Mouse (Mus musculus) forebrain, embryonic 13.5 days (tissue): ENCODE results near the gene Bpnt1. TPM values are rescaled to one million over a fixed set of nuclear protein-coding genes. Genes with fewer than 3 reads are reported as not detected.

ENCODE experiments used
- ATAC-seq: fragments of 200-750 bp; cut with Nextera tagmentation; 2 replicates; pipeline ENCODE4 v1.8.0; 2017
- H3K27ac ChIP-seq: fragments of 300-500 bp; sonication (generic); 2 replicates; pipeline ENCODE4 v1.5.1; 2015; ENCODE audit warnings: inconsistent platforms, mild to moderate bottlenecking, moderate library complexity
- H3K27me3 ChIP-seq: fragments of 300-500 bp; sonication (generic); 2 replicates; pipeline ENCODE4 v1.6.1; 2015; ENCODE audit warnings: mild to moderate bottlenecking, inconsistent platforms
- H3K36me3 ChIP-seq: fragments of 300-500 bp; sonication (generic); 2 replicates; pipeline ENCODE4 v1.6.1; 2015; ENCODE audit warnings: mild to moderate bottlenecking, inconsistent platforms; ENCODE audit not compliant: poor library complexity, severe bottlenecking
- H3K4me1 ChIP-seq: fragments of 300-500 bp; sonication (generic); 2 replicates; pipeline ENCODE4 v1.6.1; 2015; ENCODE audit warnings: inconsistent platforms
- H3K4me2 ChIP-seq: fragments of 300-500 bp; sonication (generic); 2 replicates; pipeline ENCODE4 v1.6.1; 2015; ENCODE audit warnings: inconsistent platforms, mild to moderate bottlenecking, moderate library complexity
- H3K4me3 ChIP-seq: fragments of 300-500 bp; sonication (generic); 2 replicates; pipeline ENCODE4 v1.5.1; 2015; ENCODE audit warnings: mild to moderate bottlenecking, inconsistent platforms
- H3K9ac ChIP-seq: fragments of 300-500 bp; sonication (generic); 2 replicates; pipeline ENCODE4 v1.6.1; 2015; ENCODE audit warnings: mild to moderate bottlenecking, inconsistent platforms
- H3K9me3 ChIP-seq: fragments of 300-500 bp; sonication (generic); replicated peaks from 2 replicates; pipeline ENCODE4 v1.6.1; 2016; ENCODE audit warnings: inconsistent platforms
- WGBS: fragments of 180-500 bp; shearing (Covaris S2); methylation state at CpG from one replicate; pipeline ENCODE4 v1.1.7; 2015; 5-methylcytosine and 5-hydroxymethylcytosine counted together
- polyA plus RNA-seq: library from polyadenylated mRNA; unstranded; fragments of >200 nt; fragmentation: Nextera tagmentation; extraction: Ambion mirVana; gene quantifications from 2 replicates; pipeline ENCODE4 v1.2.1, GENCODE M21; 2015

The Bpnt1 gene
- polyA plus RNA-seq, 1 experiment from 2014 or later: 37.7 TPM

DNA sequence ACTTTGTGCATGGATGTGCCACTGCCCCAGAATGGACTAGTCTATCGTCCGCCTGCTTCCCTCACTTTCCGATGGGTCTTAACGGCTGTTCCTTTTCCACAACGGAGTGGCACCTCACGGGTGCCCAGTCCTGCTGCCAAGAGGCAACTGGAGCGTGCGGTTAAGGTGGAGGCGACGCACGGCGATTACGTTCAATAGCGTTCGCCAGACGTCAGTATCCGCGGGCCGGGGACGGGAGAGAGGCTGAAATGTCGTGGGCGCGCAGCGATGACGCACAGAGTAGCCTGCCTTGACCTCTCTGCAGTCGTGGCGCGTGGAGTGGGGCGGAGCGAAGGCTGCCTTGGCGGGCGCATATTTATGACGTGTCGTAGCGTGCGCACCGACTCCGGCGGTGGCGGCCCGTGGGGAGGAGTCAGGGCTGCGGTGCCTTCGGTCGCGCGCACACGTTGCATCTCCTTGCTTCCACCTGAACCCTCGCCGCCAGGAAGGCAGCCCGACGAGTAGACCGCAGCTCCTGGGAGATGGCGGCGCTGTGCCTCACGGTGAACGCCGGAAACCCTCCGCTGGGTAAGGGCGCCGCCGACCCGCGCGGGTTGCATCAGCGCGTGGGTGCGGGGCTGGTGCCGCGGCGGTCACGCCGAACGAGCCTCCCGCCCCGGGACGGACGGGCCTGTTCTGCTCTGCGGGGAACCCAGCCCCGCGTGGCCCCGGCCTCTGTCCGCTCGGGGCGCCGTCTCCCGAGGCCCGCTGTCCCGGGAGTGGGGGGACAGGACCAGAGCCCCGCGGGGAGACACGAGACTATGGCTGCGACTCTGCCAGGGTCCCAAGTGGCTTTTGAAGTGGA is 30.9 kb downstream of the Bpnt1 start, which contains the start of gene Eprs:
Gene Eprs, plus strand, starts transcription at position 368 of the 844 bp plus-strand sequence.
- under 1% methylated on average over 82 of the region's 92 CpGs for WGBS
- Histone ChIP-seq H3K9ac (peak within 1 kb of the TSS; percentile 88), H3K36me3 (peaks cover 10% of the 10 kb centered on the region), H3K27me3 (no peaks in the 10 kb centered on the region), H3K27ac (peak within 1 kb of the TSS; percentile 90), H3K4me2 (peak within 1 kb of the TSS; percentile 66), H3K9me3 (no peaks in the 10 kb centered on the region), H3K4me1 (peaks cover 25% of the 10 kb centered on the region), H3K4me3 (peak within 1 kb of the TSS; percentile 96)
- ATAC-seq: peak; percentile 97

DNA sequence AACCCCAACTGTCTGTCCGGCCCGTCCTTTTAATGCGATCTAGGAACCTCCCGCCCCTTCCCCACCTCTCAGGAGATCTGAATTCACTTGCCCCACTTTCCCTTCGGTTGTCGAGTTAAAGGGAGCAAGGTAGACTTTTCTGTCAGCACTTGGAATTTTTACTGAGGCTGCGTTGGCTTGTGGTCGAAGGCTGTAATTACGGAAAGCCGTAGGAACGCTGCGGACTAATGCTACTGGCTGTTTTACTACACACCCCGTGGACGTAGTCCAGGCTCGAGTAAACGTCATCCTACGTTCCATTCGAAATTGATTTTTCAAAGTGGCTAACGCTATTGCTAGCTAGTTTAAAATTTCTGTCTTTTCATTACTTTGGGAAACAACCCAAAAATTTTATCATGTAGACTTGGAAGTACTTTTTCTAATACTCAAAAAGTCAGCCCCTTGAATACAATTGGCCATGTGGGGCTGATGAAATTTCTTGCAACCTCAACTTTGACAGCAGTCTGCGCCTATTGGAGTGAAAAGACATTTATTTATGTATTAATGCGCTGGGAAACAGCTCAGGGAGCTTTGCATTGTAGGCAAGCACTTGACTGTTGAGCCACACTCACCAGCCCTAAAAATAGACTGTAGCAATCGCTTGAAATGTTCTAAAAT is 31.7 kb downstream of the Bpnt1 start:
- peak overlapping the region; percentile 88 for H3K9ac ChIP-seq
- H3K9me3 ChIP-seq: no peaks in the 10 kb centered on the region
- H3K4me3 ChIP-seq: peak overlapping the region; percentile 96
- peaks cover 25% of the 10 kb centered on the region for H3K4me1 ChIP-seq
- peak overlapping the region; percentile 66 for H3K4me2 ChIP-seq
- H3K27me3 ChIP-seq: no peaks in the 10 kb centered on the region
- peak overlapping the region; percentile 90 for H3K27ac ChIP-seq
- 6% methylated on average over 22 of the region's 22 CpGs for WGBS
- ATAC-seq: peak; percentile 25
- H3K36me3 ChIP-seq: peaks cover 9% of the 10 kb centered on the region

DNA sequence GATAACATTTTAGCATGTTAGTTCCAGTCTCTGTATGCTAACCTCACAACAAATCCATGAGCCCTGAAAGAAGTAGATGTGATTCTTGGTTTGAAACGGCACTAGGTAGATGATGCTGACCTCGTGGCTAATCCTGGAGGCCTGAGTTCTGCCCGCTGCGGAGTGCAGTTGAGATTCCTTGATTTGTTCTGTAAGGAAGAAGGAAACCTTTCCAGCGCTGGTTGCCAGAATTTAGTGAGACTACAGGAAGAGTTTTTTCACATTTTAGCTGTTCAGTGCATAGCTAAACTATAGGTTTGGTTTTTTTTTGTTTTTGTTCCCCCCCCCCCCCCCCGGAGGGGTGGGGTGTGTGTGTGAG is 32.2 kb downstream of the Bpnt1 start:
- H3K4me1 ChIP-seq: peaks cover 25% of the 10 kb centered on the region
- H3K36me3 ChIP-seq: peaks cover 9% of the 10 kb centered on the region; the same call in 1 of the 2 replicates
- H3K4me2 ChIP-seq: peak overlapping the region; percentile 66
- H3K9me3 ChIP-seq: no peaks in the 10 kb centered on the region
- H3K27ac ChIP-seq: no peak overlapping the region
- no peak for ATAC-seq
- H3K9ac ChIP-seq: peak overlapping the region; percentile 88
- WGBS: 40% methylated on average over 6 of the region's 6 CpGs
- no peaks in the 10 kb centered on the region for H3K27me3 ChIP-seq
- peak overlapping the region; percentile 96 for H3K4me3 ChIP-seq

DNA sequence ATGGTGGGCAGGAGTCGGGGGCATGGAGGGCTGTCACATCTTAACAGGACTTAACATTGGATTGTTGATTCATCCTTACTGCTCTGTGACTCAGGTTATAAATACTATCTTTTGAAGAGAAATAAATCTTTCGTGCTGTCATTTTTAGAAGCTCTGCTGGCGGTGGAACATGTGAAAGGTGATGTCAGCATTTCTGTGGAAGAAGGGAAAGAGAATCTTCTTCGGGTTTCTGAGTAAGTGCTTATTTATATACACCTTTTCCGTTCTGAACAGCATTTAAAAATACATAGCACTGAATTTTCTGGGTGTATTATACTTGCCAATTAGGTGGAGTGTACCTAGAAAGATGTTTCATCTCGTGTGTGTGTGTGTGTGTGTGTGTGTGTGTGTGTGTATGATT is 35.4 kb downstream of the Bpnt1 start:
- H3K4me3 ChIP-seq: no peak overlapping the region
- no peak overlapping the region for H3K4me2 ChIP-seq
- peaks cover 37% of the 10 kb centered on the region for H3K36me3 ChIP-seq
- no peak for ATAC-seq
- no peak overlapping the region for H3K27ac ChIP-seq
- H3K9me3 ChIP-seq: no peaks in the 10 kb centered on the region
- 89% methylated on average over 6 of the region's 6 CpGs for WGBS
- peaks cover 19% of the 10 kb centered on the region for H3K4me1 ChIP-seq
- no peaks in the 10 kb centered on the region for H3K27me3 ChIP-seq
- H3K9ac ChIP-seq: no peak overlapping the region

DNA sequence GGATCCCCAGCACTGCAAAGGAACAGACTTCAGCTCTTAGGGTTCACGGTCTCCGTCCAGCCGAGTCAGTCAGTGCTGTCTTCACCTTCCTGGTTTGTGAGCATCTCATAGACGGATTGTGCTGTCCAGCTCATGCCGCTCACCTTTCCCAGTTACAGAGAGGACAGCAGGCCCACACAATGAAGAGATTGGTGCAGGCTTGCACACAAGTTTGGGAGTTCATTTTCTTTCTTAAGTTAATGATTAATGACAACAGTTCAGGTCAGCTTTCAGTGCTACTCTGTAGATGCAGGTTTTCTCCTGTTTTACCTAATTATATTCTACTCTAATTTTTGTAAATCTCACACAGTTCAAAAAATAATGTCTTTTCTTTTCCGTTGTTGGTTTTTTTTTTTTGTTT is 38.0 kb downstream of the Bpnt1 start:
- Histone ChIP-seq H3K4me3 (no peak overlapping the region), H3K9me3 (no peaks in the 10 kb centered on the region), H3K27me3 (no peaks in the 10 kb centered on the region), H3K4me1 (peaks cover 7% of the 10 kb centered on the region), H3K4me2 (no peak overlapping the region), H3K9ac (no peak overlapping the region), H3K27ac (no peak overlapping the region), H3K36me3 (peaks cover 59% of the 10 kb centered on the region)
- 95% methylated on average over 6 of the region's 6 CpGs for WGBS
- no peak for ATAC-seq

DNA sequence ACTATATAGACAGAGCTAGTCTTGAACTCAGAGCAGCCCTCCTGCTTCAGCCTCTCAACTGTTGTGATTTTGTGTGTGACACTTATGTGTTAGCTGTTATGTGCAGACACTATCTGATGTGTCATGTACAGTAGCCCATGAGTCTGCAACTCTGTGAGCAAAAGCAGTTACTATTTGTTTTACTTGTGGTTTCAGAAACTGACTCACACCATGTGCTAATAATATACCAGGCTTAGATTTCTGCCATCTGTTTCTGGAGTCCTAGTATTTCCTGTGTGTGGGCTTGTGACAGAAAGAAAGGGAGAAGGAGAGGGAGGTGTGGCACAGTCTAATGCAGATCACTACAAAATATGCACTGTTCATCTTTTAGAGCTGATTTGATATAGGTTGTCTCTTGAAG is 44.4 kb downstream of the Bpnt1 start:
- Histone ChIP-seq H3K4me3 (no peak overlapping the region), H3K4me1 (no peaks in the 10 kb centered on the region), H3K27me3 (no peaks in the 10 kb centered on the region), H3K36me3 (peaks cover 93% of the 10 kb centered on the region), H3K9ac (no peak overlapping the region), H3K9me3 (no peaks in the 10 kb centered on the region), H3K4me2 (no peak overlapping the region), H3K27ac (no peak overlapping the region)
- no peak for ATAC-seq

DNA sequence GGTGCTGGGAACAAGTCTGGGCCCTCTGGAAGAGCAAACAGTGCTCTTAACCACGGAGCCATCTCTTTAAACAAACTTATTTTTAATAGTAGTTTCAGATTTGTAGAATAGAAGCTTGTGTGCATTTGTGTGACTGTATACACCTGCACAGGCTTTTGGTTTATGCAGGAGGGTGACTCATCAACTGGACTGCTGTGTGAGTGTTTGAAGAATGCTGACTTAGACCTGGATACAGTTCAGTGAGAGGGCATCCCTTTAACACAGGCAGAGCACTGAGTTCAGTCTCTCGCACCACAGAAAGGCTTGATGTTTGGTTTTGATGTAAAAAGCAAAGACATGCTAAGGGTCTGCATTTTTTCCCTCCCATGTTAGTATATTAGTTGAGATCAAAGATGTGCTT is 45.5 kb downstream of the Bpnt1 start:
- Histone ChIP-seq H3K9ac (no peak overlapping the region), H3K4me1 (no peaks in the 10 kb centered on the region), H3K4me3 (no peak overlapping the region), H3K27ac (no peak overlapping the region), H3K9me3 (no peaks in the 10 kb centered on the region), H3K4me2 (no peak overlapping the region), H3K36me3 (peaks cover 92% of the 10 kb centered on the region), H3K27me3 (no peaks in the 10 kb centered on the region)
- 96% methylated on average over 2 of the region's 2 CpGs for WGBS
- no peak for ATAC-seq

DNA sequence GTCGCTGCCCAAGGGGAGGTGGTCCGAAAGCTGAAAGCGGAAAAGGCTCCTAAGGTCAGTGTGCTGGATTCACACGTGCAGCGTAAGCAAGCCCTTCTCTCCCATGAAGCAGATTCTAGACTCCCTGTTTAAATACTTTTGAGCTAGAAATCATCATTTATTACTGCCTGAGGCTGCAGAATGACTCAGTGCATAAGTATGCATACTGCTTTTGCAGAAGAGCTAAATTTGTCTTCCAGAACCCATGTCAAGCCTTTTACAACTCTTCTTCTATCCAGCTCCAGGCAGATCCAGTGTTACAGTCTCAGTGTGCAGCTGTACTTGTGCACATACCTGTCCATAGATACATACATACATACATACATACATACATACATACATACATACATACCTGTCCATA is 69.7 kb downstream of the Bpnt1 start:
- Histone ChIP-seq H3K4me3 (no peak overlapping the region), H3K36me3 (peaks cover 76% of the 10 kb centered on the region), H3K27me3 (no peaks in the 10 kb centered on the region), H3K4me2 (no peak overlapping the region), H3K9ac (no peak overlapping the region), H3K4me1 (no peaks in the 10 kb centered on the region), H3K9me3 (no peaks in the 10 kb centered on the region), H3K27ac (no peak overlapping the region)
- no peak for ATAC-seq
- WGBS: 95% methylated on average over 5 of the region's 5 CpGs

DNA sequence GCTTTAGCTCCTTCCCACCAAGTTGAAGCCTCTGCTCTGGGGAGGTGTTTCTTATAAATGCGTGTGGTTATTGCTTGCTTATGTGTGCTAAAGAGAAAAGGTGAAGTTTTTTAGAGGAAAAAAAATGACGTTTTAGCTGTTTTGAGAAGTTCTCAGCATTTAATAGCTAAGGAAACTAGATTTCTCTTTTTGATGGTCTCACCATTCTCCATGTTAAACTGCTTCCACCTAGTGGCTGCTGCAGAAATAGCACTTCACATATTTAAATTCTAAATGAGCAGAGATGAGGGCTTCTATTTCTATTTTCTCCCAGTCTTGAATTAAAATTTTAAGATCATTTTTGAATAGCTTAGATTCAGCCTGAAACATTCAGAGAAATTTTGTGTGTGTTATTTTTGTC is 72.1 kb downstream of the Bpnt1 start:
- no peak overlapping the region for H3K27ac ChIP-seq
- no peak overlapping the region for H3K4me2 ChIP-seq
- no peaks in the 10 kb centered on the region for H3K9me3 ChIP-seq
- no peaks in the 10 kb centered on the region for H3K4me1 ChIP-seq
- H3K27me3 ChIP-seq: no peaks in the 10 kb centered on the region
- H3K4me3 ChIP-seq: no peak overlapping the region
- H3K36me3 ChIP-seq: peaks cover 77% of the 10 kb centered on the region
- WGBS: 39% methylated on average over 2 of the region's 2 CpGs
- H3K9ac ChIP-seq: no peak overlapping the region
- no peak for ATAC-seq

DNA sequence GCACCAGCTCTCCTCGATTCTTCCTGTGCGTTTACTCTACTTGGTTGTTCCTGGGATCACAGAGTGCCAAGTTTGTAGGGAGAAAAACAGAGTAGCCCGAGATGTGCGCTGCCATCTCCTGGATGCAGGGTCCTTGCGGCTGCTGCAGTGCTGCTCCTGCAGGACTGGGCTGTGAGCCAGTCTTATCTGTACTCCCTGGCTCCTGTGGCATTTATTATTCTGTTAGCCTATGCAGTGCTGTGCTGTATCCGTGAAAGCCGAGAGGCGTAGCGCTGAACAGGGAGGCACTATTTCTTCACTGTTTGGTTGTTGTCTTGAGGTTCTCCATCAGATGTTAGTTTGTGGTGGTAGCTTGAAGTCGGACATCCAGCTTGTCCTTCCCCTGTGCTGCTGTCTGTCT is 74.0 kb downstream of the Bpnt1 start:
- H3K36me3 ChIP-seq: peaks cover 72% of the 10 kb centered on the region
- H3K27me3 ChIP-seq: no peaks in the 10 kb centered on the region
- no peak overlapping the region for H3K4me3 ChIP-seq
- H3K9ac ChIP-seq: no peak overlapping the region
- no peaks in the 10 kb centered on the region for H3K4me1 ChIP-seq
- H3K27ac ChIP-seq: no peak overlapping the region
- 87% methylated on average over 10 of the region's 10 CpGs for WGBS
- no peaks in the 10 kb centered on the region for H3K9me3 ChIP-seq
- no peak overlapping the region for H3K4me2 ChIP-seq
- no peak for ATAC-seq
